Mouse (Mus musculus): ENCODE results near the gene Ermp1.

- no peak for TF ChIP-seq CTCF (IDR thresholded peaks at IDR 0.05; ENCODE audit: low read depth)
- TF ChIP-seq EP300 (IDR thresholded peaks at IDR 0.05; ENCODE audit: low read depth), result no peak
These were observed 43.6 kb downstream of the Ermp1 start for GRCm38 (mm10) chr19:29604653-29605052.

Measured in liver, postnatal 0 days (tissue).